Mouse (Mus musculus): ENCODE data around the gene Fgfrl1. TPM values are rescaled to one million over a fixed set of nuclear protein-coding genes. Genes with fewer than 3 reads are reported as not detected.

Fgfrl1 gene
- polyA plus RNA-seq, 1 experiment = not detected

- TF ChIP-seq POLR2A (IDR thresholded peaks at IDR 0.05; ENCODE audit: insufficient read depth, low read depth, low read length) (no peak), CTCF (IDR thresholded peaks at IDR 0.05; ENCODE audit: insufficient read depth, low read depth, low read length) (no peak)
- no peak overlapping the region for H3K27ac ChIP-seq (ENCODE audit: insufficient read depth, low read depth, low read length)
- WGBS = 77% methylated on average over 4 of the region's 4 CpGs
- H3K4me3 ChIP-seq (ENCODE audit: insufficient read depth, low read depth, low read length) = no peak overlapping the region
- peaks cover 10% of the 10 kb centered on the region for H3K4me1 ChIP-seq (ENCODE audit: control insufficient read depth, insufficient read depth, low read length)
Observed at GRCm38 (mm10) chr5:108691152-108691551, 1.0 kb upstream of the Fgfrl1 start.

- Histone ChIP-seq H3K27ac (ENCODE audit: insufficient read depth, low read depth, low read length) (no peak overlapping the region), H3K4me1 (ENCODE audit: control insufficient read depth, insufficient read depth, low read length) (peaks cover 12% of the 10 kb centered on the region), H3K4me3 (ENCODE audit: insufficient read depth, low read depth, low read length) (peak overlapping the region; percentile 63)
- 1% methylated on average over 41 of the region's 43 CpGs for WGBS
- no peak for TF ChIP-seq POLR2A (IDR thresholded peaks at IDR 0.05; ENCODE audit: insufficient read depth, low read depth, low read length)
- TF ChIP-seq CTCF (IDR thresholded peaks at IDR 0.05; ENCODE audit: insufficient read depth, low read depth, low read length) = no peak
Observed at GRCm38 (mm10) chr5:108693872-108694288, 1.7 kb downstream of the Fgfrl1 start.

- H3K4me1 ChIP-seq (ENCODE audit: control insufficient read depth, insufficient read depth, low read length) = peaks cover 12% of the 10 kb centered on the region
- H3K4me3 ChIP-seq (ENCODE audit: insufficient read depth, low read depth, low read length) = peak overlapping the region; percentile 63
- H3K27ac ChIP-seq (ENCODE audit: insufficient read depth, low read depth, low read length) = no peak overlapping the region
- whole genome bisulfite sequencing = 1% methylated on average over 96 of the region's 99 CpGs
- TF ChIP-seq CTCF (IDR thresholded peaks at IDR 0.05; ENCODE audit: insufficient read depth, low read depth, low read length) (no peak), POLR2A (IDR thresholded peaks at IDR 0.05; ENCODE audit: insufficient read depth, low read depth, low read length) (no peak)
Observed at GRCm38 (mm10) chr5:108694352-108695261, 2.4 kb downstream of the Fgfrl1 start.

- TF ChIP-seq POLR2A (IDR thresholded peaks at IDR 0.05; ENCODE audit: insufficient read depth, low read depth, low read length) = no peak
- no peak for TF ChIP-seq CTCF (IDR thresholded peaks at IDR 0.05; ENCODE audit: insufficient read depth, low read depth, low read length)
- Histone ChIP-seq H3K4me3 (ENCODE audit: insufficient read depth, low read depth, low read length) (no peak overlapping the region), H3K27ac (ENCODE audit: insufficient read depth, low read depth, low read length) (no peak overlapping the region), H3K4me1 (ENCODE audit: control insufficient read depth, insufficient read depth, low read length) (peaks cover 12% of the 10 kb centered on the region)
- WGBS = 96% methylated on average over 12 of the region's 12 CpGs
Observed at GRCm38 (mm10) chr5:108695861-108696260, 3.7 kb downstream of the Fgfrl1 start.

- WGBS = 82% methylated on average over 3 of the region's 3 CpGs
- Histone ChIP-seq H3K27ac (ENCODE audit: insufficient read depth, low read depth, low read length) (no peak overlapping the region), H3K4me1 (ENCODE audit: control insufficient read depth, insufficient read depth, low read length) (peaks cover 12% of the 10 kb centered on the region), H3K4me3 (ENCODE audit: insufficient read depth, low read depth, low read length) (no peak overlapping the region)
- TF ChIP-seq POLR2A (IDR thresholded peaks at IDR 0.05; ENCODE audit: insufficient read depth, low read depth, low read length) (no peak), CTCF (IDR thresholded peaks at IDR 0.05; ENCODE audit: insufficient read depth, low read depth, low read length) (no peak)
Observed at GRCm38 (mm10) chr5:108696542-108696941, 4.4 kb downstream of the Fgfrl1 start.

- TF ChIP-seq POLR2A (IDR thresholded peaks at IDR 0.05; ENCODE audit: insufficient read depth, low read depth, low read length) = no peak
- no peak for TF ChIP-seq CTCF (IDR thresholded peaks at IDR 0.05; ENCODE audit: insufficient read depth, low read depth, low read length)
- 66% methylated on average over 4 of the region's 4 CpGs for WGBS
- Histone ChIP-seq H3K27ac (ENCODE audit: insufficient read depth, low read depth, low read length) (no peak overlapping the region), H3K4me3 (ENCODE audit: insufficient read depth, low read depth, low read length) (no peak overlapping the region), H3K4me1 (ENCODE audit: control insufficient read depth, insufficient read depth, low read length) (peaks cover 12% of the 10 kb centered on the region)
Observed at GRCm38 (mm10) chr5:108697341-108697753, 5.2 kb downstream of the Fgfrl1 start.

GRCm38 (mm10) chr5:108700346-108700745 lies 8.2 kb downstream of the Fgfrl1 start:
- no peak for TF ChIP-seq POLR2A (IDR thresholded peaks at IDR 0.05; ENCODE audit: insufficient read depth, low read depth, low read length)
- no peak for TF ChIP-seq CTCF (IDR thresholded peaks at IDR 0.05; ENCODE audit: insufficient read depth, low read depth, low read length)
- WGBS = 69% methylated on average over 3 of the region's 3 CpGs

GRCm38 (mm10) chr5:108701341-108702021 lies 9.3 kb downstream of the Fgfrl1 start:
- H3K4me3 ChIP-seq (ENCODE audit: insufficient read depth, low read depth, low read length) = no peak overlapping the region
- no peak for TF ChIP-seq POLR2A (IDR thresholded peaks at IDR 0.05; ENCODE audit: insufficient read depth, low read depth, low read length)
- TF ChIP-seq CTCF (IDR thresholded peaks at IDR 0.05; ENCODE audit: insufficient read depth, low read depth, low read length) = no peak
- WGBS = 77% methylated on average over 10 of the region's 10 CpGs
- H3K4me1 ChIP-seq (ENCODE audit: control insufficient read depth, insufficient read depth, low read length) = no peaks in the 10 kb centered on the region
- no peak overlapping the region for H3K27ac ChIP-seq (ENCODE audit: insufficient read depth, low read depth, low read length)

More at GRCm38 (mm10) chr5:108700346-108700745, 8.2 kb downstream of the Fgfrl1 start:
- H3K4me3 ChIP-seq (ENCODE audit: insufficient read depth, low read depth, low read length) = no peak overlapping the region
- H3K27ac ChIP-seq (ENCODE audit: insufficient read depth, low read depth, low read length) = no peak overlapping the region
- peaks cover 3% of the 10 kb centered on the region; the same call in 1 of the 2 replicates for H3K4me1 ChIP-seq (ENCODE audit: control insufficient read depth, insufficient read depth, low read length)
